Mouse (Mus musculus) kidney, adult 11 months (tissue): ENCODE measurements around the gene Agtrap.
A peak's percentile ranks its signal among the peaks of the same experiment; 100 is the strongest.
"Not testable (repeated sequence)": the region's sequence is repeated elsewhere in the genome, so short reads cannot be mapped to it uniquely, and the experiment has no call there.

ENCODE experiments used
- DNase-seq: peaks from one replicate; pipeline ENCODE4 v3.0.0; 2022

Gene Agtrap

GRCm38 (mm10) chr4:148044113-148044512, 43.7 kb downstream of the Agtrap start:
- no peak for DNase-seq

- DNase-seq: not testable (repeated sequence)
These were observed 44.5 kb downstream of the Agtrap start for GRCm38 (mm10) chr4:148043327-148043726.

- DNase-seq: peak; percentile 47
These were observed 46.1 kb downstream of the Agtrap start for GRCm38 (mm10) chr4:148041611-148042191.

- DNase-seq: peak; percentile 80
These were observed 46.8 kb downstream of the Agtrap start for GRCm38 (mm10) chr4:148040933-148041610.

- DNase-seq: peak; percentile 53
These were observed 47.6 kb downstream of the Agtrap start for GRCm38 (mm10) chr4:148040029-148040830.

GRCm38 (mm10) chr4:148039254-148040028, 48.4 kb downstream of the Agtrap start:
- DNase-seq: peak; percentile 30

GRCm38 (mm10) chr4:148038600-148039253, 49.1 kb downstream of the Agtrap start, which contains the start of the genes Clcn6 and Mthfr:
TSS of gene Clcn6 (minus strand) at chr4:148038821.
TSS of gene Mthfr (plus strand) at chr4:148039077.
- DNase-seq: peak; percentile 99

- no peak for DNase-seq
These were observed 49.7 kb downstream of the Agtrap start for GRCm38 (mm10) chr4:148038079-148038599.

- no peak for DNase-seq
These were observed 52.4 kb downstream of the Agtrap start for GRCm38 (mm10) chr4:148035440-148035839.

GRCm38 (mm10) chr4:148033858-148034410, 53.9 kb downstream of the Agtrap start:
- DNase-seq: no peak

GRCm38 (mm10) chr4:148030506-148030905, 57.3 kb downstream of the Agtrap start:
- peak; percentile 83 for DNase-seq

GRCm38 (mm10) chr4:148029297-148029696, 58.5 kb downstream of the Agtrap start:
- peak; percentile 64 for DNase-seq
